Mouse (Mus musculus): ENCODE measurements around the gene Slc25a35. TPM values are rescaled to one million over a fixed set of nuclear protein-coding genes. Genes with fewer than 3 reads are reported as not detected.

The Slc25a35 gene
- total RNA-seq, 1 experiment: 2.7 TPM

DNA sequence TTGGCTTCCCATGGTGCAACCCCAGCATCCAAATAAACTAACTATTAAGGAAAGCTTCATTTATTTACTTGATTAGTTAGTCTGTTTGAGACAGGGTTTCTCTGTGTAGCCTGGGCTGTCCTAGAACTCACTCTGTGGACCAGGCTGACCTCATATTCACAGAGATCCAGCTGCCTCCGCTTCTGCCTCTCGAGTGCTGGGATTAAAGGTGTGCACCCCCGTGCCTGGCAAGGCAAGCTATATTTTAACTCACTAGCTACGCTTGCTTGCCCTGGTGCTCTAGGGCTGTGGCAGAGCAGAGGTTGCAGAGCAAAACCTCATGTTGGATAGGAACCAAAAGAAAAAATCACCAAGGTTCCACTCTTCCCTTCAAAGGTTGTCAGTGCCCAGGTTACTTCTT, 27.4 kb upstream of the Slc25a35 start:
- Histone ChIP-seq H3K4me3 (ENCODE audit: insufficient read depth in 1 of 2, low read depth in 1 of 2, low read length in 2 of 2, poor library complexity in 1 of 2, severe bottlenecking in 1 of 2) (no peak overlapping the region; a peak in 1 of 4 replicates), H3K27ac (ENCODE audit: insufficient read depth, low read depth, low read length, poor library complexity, severe bottlenecking) (no peak overlapping the region), H3K9me3 (ENCODE audit: control insufficient read depth, insufficient read depth, low read depth, low read length) (no peaks in the 10 kb centered on the region), H3K4me1 (ENCODE audit: control insufficient read depth in 2 of 2, insufficient read depth in 2 of 2, low read length in 2 of 2, poor library complexity in 1 of 2) (peaks cover 0 to 2% of the 10 kb centered on the region in 2 experiments; a peak in 1 of 4 replicates), H3K36me3 (ENCODE audit: control insufficient read depth, insufficient read depth, low read length, poor library complexity, severe bottlenecking) (0 out of 2 replicates have a peak, but pooled peaks cover 3% of the 10 kb centered on the region), H3K9ac (ENCODE audit: insufficient read depth, low read depth, low read length, poor library complexity, severe bottlenecking) (no peak overlapping the region)
- TF ChIP-seq CHD2 (IDR thresholded peaks at IDR 0.05; ENCODE audit: low read depth, low read length): no peak
- TF ChIP-seq HCFC1 (IDR thresholded peaks at IDR 0.05; ENCODE audit: borderline replicate concordance, insufficient read depth, low read length): no peak
- no peak for TF ChIP-seq ZC3H11A (IDR thresholded peaks at IDR 0.05; ENCODE audit: borderline replicate concordance, low read depth, low read length)
- no peak for TF ChIP-seq ZNF384 (IDR thresholded peaks at IDR 0.05; ENCODE audit: low read depth, low read length)
- TF ChIP-seq MAFK (IDR thresholded peaks at IDR 0.05; ENCODE audit: insufficient read depth, low read depth, low read length): no peak
- no peak for DNase-seq (ENCODE audit: low read depth, low spot score)
- in situ Hi-C loops (cut with MboI; ENCODE audit: low sequenced_read_pairs in 2 of 2, unreplicated experiment in 2 of 2): no loop called here

DNA sequence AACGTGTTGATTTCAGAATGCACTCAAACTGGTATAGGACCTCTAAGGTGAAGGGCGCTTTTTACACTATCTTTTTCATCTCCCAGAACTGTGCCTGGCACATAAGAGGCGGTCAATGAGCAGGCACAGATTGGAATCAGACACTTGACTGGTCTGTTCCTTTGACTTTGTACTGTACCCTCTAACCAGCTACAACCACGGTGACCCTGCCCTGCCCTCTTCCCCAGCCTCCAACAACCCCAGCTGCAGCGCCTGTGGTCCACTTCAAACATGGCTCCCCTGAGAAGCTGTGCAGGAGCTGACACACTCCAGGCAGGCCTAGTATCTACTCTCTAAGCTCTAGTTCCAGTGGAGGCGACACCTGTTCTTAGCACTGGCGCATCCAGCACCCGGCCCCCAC, 25.2 kb upstream of the Slc25a35 start:
- H3K9me3 ChIP-seq (ENCODE audit: control insufficient read depth, insufficient read depth, low read depth, low read length): no peaks in the 10 kb centered on the region
- peaks cover 0 to 5% of the 10 kb centered on the region in 2 experiments; a peak in 1 of 4 replicates for H3K4me1 ChIP-seq (ENCODE audit: control insufficient read depth in 2 of 2, insufficient read depth in 2 of 2, low read length in 2 of 2, poor library complexity in 1 of 2)
- in situ Hi-C loops (cut with MboI; ENCODE audit: low sequenced_read_pairs in 2 of 2, unreplicated experiment in 2 of 2): no loop called here
- H3K9ac ChIP-seq (ENCODE audit: insufficient read depth, low read depth, low read length, poor library complexity, severe bottlenecking): no peak overlapping the region
- TF ChIP-seq HCFC1 (IDR thresholded peaks at IDR 0.05; ENCODE audit: borderline replicate concordance, insufficient read depth, low read length) (no peak), CHD2 (IDR thresholded peaks at IDR 0.05; ENCODE audit: low read depth, low read length) (no peak), ZC3H11A (IDR thresholded peaks at IDR 0.05; ENCODE audit: borderline replicate concordance, low read depth, low read length) (no peak), ZNF384 (IDR thresholded peaks at IDR 0.05; ENCODE audit: low read depth, low read length) (no peak), MAFK (IDR thresholded peaks at IDR 0.05; ENCODE audit: insufficient read depth, low read depth, low read length) (no peak)
- H3K36me3 ChIP-seq (ENCODE audit: control insufficient read depth, insufficient read depth, low read length, poor library complexity, severe bottlenecking): peaks cover 3% of the 10 kb centered on the region; the same call in 1 of the 2 replicates
- H3K27ac ChIP-seq (ENCODE audit: insufficient read depth, low read depth, low read length, poor library complexity, severe bottlenecking): no peak overlapping the region
- no peak overlapping the region for H3K4me3 ChIP-seq (ENCODE audit: insufficient read depth in 1 of 2, low read depth in 1 of 2, low read length in 2 of 2, poor library complexity in 1 of 2, severe bottlenecking in 1 of 2)
- no peak for DNase-seq (ENCODE audit: low read depth, low spot score)

DNA sequence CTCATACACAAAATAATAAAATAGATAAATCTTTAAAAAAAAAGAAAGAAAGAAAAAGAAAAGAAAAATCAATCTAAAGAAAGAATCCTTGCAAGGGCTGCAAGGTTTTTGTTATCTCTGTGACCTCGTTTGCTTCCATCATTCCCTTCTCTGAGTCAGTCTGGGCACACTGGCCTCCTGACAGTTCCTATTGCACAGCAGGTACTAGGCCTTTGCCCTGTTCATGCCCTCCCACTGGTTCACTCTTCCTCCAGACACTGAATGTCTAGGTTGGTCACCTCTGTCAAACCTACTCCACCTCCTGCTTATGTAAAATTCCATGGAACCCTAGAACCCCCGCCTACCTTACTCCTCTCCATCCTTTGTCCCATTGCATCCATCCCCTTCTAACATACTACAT, 22.7 kb upstream of the Slc25a35 start:
- in situ Hi-C loops (cut with MboI; ENCODE audit: low sequenced_read_pairs in 2 of 2, unreplicated experiment in 2 of 2): no loop called here

DNA sequence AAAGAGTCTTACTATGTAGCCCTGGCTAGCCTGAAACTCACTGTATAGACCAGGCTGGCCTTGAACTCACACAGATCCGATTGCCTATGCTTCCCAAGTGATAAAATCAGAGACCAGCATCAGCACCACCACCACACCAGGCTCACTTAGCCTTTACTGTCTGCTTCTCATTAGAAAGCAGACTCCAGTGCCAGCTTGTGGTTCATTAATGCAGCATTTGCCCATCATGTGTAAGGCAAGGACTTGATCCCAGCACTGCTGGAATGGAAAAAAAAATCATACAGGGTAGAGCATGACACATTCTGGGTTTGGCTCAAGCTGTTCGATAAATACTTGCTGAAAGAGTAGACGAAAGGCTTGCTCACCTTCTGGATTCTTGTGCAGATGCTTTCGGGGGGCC, 21.9 kb upstream of the Slc25a35 start:
- H3K9me3 ChIP-seq (ENCODE audit: control insufficient read depth, insufficient read depth, low read depth, low read length): no peaks in the 10 kb centered on the region
- peaks cover 0 to 4% of the 10 kb centered on the region in 2 experiments; a peak in 1 of 4 replicates for H3K4me1 ChIP-seq (ENCODE audit: control insufficient read depth in 2 of 2, insufficient read depth in 2 of 2, low read length in 2 of 2, poor library complexity in 1 of 2)
- TF ChIP-seq ZC3H11A (IDR thresholded peaks at IDR 0.05; ENCODE audit: borderline replicate concordance, low read depth, low read length): no peak
- no peak for TF ChIP-seq ZNF384 (IDR thresholded peaks at IDR 0.05; ENCODE audit: low read depth, low read length)
- no peak for TF ChIP-seq HCFC1 (IDR thresholded peaks at IDR 0.05; ENCODE audit: borderline replicate concordance, insufficient read depth, low read length)
- no peak for TF ChIP-seq CHD2 (IDR thresholded peaks at IDR 0.05; ENCODE audit: low read depth, low read length)
- TF ChIP-seq MAFK (IDR thresholded peaks at IDR 0.05; ENCODE audit: insufficient read depth, low read depth, low read length): no peak
- no peak for DNase-seq (ENCODE audit: low read depth, low spot score)
- in situ Hi-C loops (cut with MboI; ENCODE audit: low sequenced_read_pairs in 2 of 2, unreplicated experiment in 2 of 2): no loop called here
- no peak overlapping the region for H3K9ac ChIP-seq (ENCODE audit: insufficient read depth, low read depth, low read length, poor library complexity, severe bottlenecking)
- no peak overlapping the region for H3K27ac ChIP-seq (ENCODE audit: insufficient read depth, low read depth, low read length, poor library complexity, severe bottlenecking)
- H3K4me3 ChIP-seq (ENCODE audit: insufficient read depth in 1 of 2, low read depth in 1 of 2, low read length in 2 of 2, poor library complexity in 1 of 2, severe bottlenecking in 1 of 2): no peak overlapping the region
- H3K36me3 ChIP-seq (ENCODE audit: control insufficient read depth, insufficient read depth, low read length, poor library complexity, severe bottlenecking): peaks cover 7% of the 10 kb centered on the region

More for the DNA sequence above, 22.7 kb upstream of the Slc25a35 start:
- no peak overlapping the region for H3K27ac ChIP-seq (ENCODE audit: insufficient read depth, low read depth, low read length, poor library complexity, severe bottlenecking)
- H3K4me3 ChIP-seq (ENCODE audit: insufficient read depth in 1 of 2, low read depth in 1 of 2, low read length in 2 of 2, poor library complexity in 1 of 2, severe bottlenecking in 1 of 2): no peak overlapping the region
- H3K9ac ChIP-seq (ENCODE audit: insufficient read depth, low read depth, low read length, poor library complexity, severe bottlenecking): no peak overlapping the region
- no peak for DNase-seq (ENCODE audit: low read depth, low spot score)
- H3K4me1 ChIP-seq (ENCODE audit: control insufficient read depth in 2 of 2, insufficient read depth in 2 of 2, low read length in 2 of 2, poor library complexity in 1 of 2): peaks cover 0 to 5% of the 10 kb centered on the region in 2 experiments; a peak in 1 of 4 replicates
- peaks cover 7% of the 10 kb centered on the region for H3K36me3 ChIP-seq (ENCODE audit: control insufficient read depth, insufficient read depth, low read length, poor library complexity, severe bottlenecking)
- no peaks in the 10 kb centered on the region for H3K9me3 ChIP-seq (ENCODE audit: control insufficient read depth, insufficient read depth, low read depth, low read length)
- TF ChIP-seq HCFC1 (IDR thresholded peaks at IDR 0.05; ENCODE audit: borderline replicate concordance, insufficient read depth, low read length) (no peak), ZNF384 (IDR thresholded peaks at IDR 0.05; ENCODE audit: low read depth, low read length) (no peak), CHD2 (IDR thresholded peaks at IDR 0.05; ENCODE audit: low read depth, low read length) (no peak), MAFK (IDR thresholded peaks at IDR 0.05; ENCODE audit: insufficient read depth, low read depth, low read length) (no peak), ZC3H11A (IDR thresholded peaks at IDR 0.05; ENCODE audit: borderline replicate concordance, low read depth, low read length) (no peak)
